Mouse (Mus musculus) G1E (cell line): ENCODE measurements around the gene Tbc1d5. TPM values are rescaled to one million over a fixed set of nuclear protein-coding genes. Genes with fewer than 3 reads are reported as not detected.

Experiments used
- ATAC-seq: 2 replicates; pipeline ENCODE4 v1.8.0; 2016; ENCODE audit warnings: mild to moderate bottlenecking; ENCODE audit not compliant: insufficient number of reproducible peaks, poor library complexity, low FRiP score, severe bottlenecking; ENCODE audit errors: extremely low read depth
- DNase-seq: peaks from one replicate; pipeline ENCODE4 v3.0.0; 2012; ENCODE audit warnings: low spot score
- H3K27me3 ChIP-seq: 2 replicates; pipeline ENCODE4 v1.6.1; 2012; ENCODE audit warnings: mild to moderate bottlenecking, low read length, inconsistent platforms; ENCODE audit not compliant: insufficient read depth
- H3K36me3 ChIP-seq: replicated peaks from 2 replicates; pipeline ENCODE3; 2012; ENCODE audit warnings: mild to moderate bottlenecking, inconsistent platforms
- H3K4me1 ChIP-seq: 2 replicates; pipeline ENCODE4 v1.6.1; 2012; ENCODE audit warnings: low read depth, low read length, inconsistent platforms, mixed read lengths; ENCODE audit not compliant: insufficient read depth
- H3K4me3 ChIP-seq: 2 replicates; pipeline ENCODE4 v1.5.1; 2012; ENCODE audit warnings: low read depth, mild to moderate bottlenecking, inconsistent platforms, low read length, moderate library complexity, mixed read lengths
- H3K9me3 ChIP-seq: replicated peaks from 2 replicates; pipeline ENCODE4 v1.6.1; 2012; ENCODE audit warnings: inconsistent platforms
- CTCF ChIP-seq: IDR thresholded peaks from 2 replicates; pipeline ENCODE4 v1.5.1; 2012; ENCODE audit warnings: low read depth, low read length, inconsistent platforms, mixed read lengths
- GATA1 ChIP-seq: IDR thresholded peaks from 2 replicates; pipeline ENCODE4 v1.6.1; 2012; ENCODE audit warnings: borderline replicate concordance, low read length, inconsistent platforms, mixed read lengths
- GATA2 ChIP-seq: IDR thresholded peaks from 2 replicates; pipeline ENCODE4 v1.6.1; 2012; ENCODE audit warnings: low read depth, low read length, inconsistent platforms, borderline replicate concordance
- POLR2AphosphoS5 ChIP-seq: IDR thresholded peaks from 2 replicates; pipeline ENCODE4 v1.6.1; 2012; ENCODE audit warnings: low read depth, low read length, inconsistent platforms; ENCODE audit not compliant: insufficient replicate concordance
- TAL1 ChIP-seq: conservative IDR thresholded peaks from 2 replicates; pipeline ENCODE4 v1.6.1; 2012; ENCODE audit warnings: low read depth, low read length, inconsistent platforms, mixed read lengths
- polyA plus RNA-seq: library from polyadenylated mRNA; stranded (reverse); fragments of >175 nt; gene quantifications from 2 replicates; pipeline ENCODE4 v1.2.3, GENCODE M21; 2012
- total RNA-seq, 2 experiments: library from RNA; stranded (forward) in 1 of 2; stranded (reverse) in 1 of 2; fragments of 200-1000 nt in 1 of 2; fragments of >200 nt in 1 of 2; fragmentation: Nextera tagmentation in 1 of 2; gene quantifications; 2 replicates each; pipeline ENCODE4 v1.2.3; 2014 to 2017

The Tbc1d5 gene
- total and polyA plus RNA-seq, 3 experiments: 11.8 to 64.6 (median 21.5) TPM

GRCm38 (mm10) chr17:51150999-51151398, 28.2 kb downstream of the Tbc1d5 start:
- Histone ChIP-seq H3K27me3 (no peaks in the 10 kb centered on the region), H3K36me3 (no peaks in the 10 kb centered on the region), H3K9me3 (no peaks in the 10 kb centered on the region), H3K4me1 (no peaks in the 10 kb centered on the region), H3K4me3 (no peak overlapping the region)
- ATAC-seq: no peak
- no peak for TF ChIP-seq GATA2
- TF ChIP-seq POLR2AphosphoS5: no peak
- no peak for TF ChIP-seq GATA1
- TF ChIP-seq TAL1: no peak
- no peak for TF ChIP-seq CTCF
- DNase-seq: no peak

DNA sequence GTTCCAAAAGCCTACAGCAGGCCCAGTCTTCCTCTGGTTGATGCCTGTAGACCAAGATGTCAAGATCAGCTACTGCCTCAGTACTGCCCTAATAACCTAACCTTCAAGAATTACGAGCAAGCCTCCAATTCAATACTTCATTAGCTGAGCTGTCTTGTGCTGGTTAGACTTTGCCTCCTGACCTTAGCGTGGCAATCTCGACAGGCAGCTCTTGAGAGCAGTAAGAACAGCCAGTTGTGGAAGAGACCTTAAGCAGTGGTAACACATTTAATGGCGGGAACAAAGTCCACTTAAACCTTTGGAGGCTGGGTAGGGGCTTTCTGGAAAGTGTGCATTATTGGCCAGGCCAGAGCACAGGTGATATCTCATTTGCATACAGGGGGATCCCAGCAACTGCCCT, 34.2 kb downstream of the Tbc1d5 start:
- no peak for TF ChIP-seq GATA1
- TF ChIP-seq CTCF: no peak
- TF ChIP-seq TAL1: no peak
- no peak for TF ChIP-seq GATA2
- no peak for TF ChIP-seq POLR2AphosphoS5
- H3K9me3 ChIP-seq: no peaks in the 10 kb centered on the region
- H3K27me3 ChIP-seq: no peaks in the 10 kb centered on the region
- ATAC-seq: no peak
- no peak overlapping the region for H3K4me3 ChIP-seq
- peaks cover 8% of the 10 kb centered on the region for H3K36me3 ChIP-seq
- no peak for DNase-seq
- no peaks in the 10 kb centered on the region for H3K4me1 ChIP-seq

DNA sequence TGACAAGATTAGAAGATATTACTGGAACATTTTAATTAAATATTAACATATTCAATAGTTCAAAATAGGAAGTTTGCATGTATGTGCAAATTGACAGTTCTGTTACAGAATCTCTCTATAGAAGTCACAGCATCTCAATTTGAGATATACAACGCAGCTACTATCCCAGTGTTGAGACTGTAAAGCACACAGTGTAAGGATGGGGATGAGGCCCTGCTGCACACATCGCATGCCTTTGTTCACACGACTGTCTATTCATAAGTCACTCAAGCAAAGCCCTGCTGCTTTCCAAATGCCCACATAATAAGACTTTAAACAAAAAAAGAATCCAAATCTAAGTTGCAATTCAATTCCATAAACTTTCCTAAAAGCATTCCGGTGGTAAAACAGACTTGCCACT, 37.1 kb downstream of the Tbc1d5 start:
- no peak overlapping the region for H3K4me3 ChIP-seq
- no peaks in the 10 kb centered on the region for H3K4me1 ChIP-seq
- ATAC-seq (no peak), DNase-seq (no peak)
- H3K9me3 ChIP-seq: peaks cover 2% of the 10 kb centered on the region; the same call in 1 of the 2 replicates
- peaks cover 14% of the 10 kb centered on the region for H3K36me3 ChIP-seq
- no peaks in the 10 kb centered on the region for H3K27me3 ChIP-seq
- TF ChIP-seq GATA2: no peak
- no peak for TF ChIP-seq GATA1
- TF ChIP-seq POLR2AphosphoS5: no peak
- TF ChIP-seq CTCF: no peak
- no peak for TF ChIP-seq TAL1

DNA sequence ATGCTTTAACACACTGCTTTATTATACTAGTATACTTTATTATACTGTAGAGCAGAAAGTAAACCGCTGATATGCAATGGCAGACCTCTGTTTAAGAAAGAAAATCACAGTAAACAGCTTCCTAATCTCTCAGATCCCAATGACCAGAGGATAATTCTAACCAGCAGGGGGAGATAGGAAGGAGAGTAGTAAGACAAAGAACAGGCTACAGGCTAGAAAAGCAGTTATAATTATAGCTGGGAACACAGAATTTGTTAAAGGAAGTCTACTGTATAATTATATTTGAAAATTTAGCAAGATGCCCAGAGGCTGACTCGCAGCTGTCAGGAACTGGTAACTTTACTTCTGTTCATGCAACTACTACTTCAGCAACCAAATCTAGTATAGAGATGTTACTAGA, 68.0 kb downstream of the Tbc1d5 start:
- H3K36me3 ChIP-seq: peaks cover 10% of the 10 kb centered on the region
- DNase-seq (no peak), ATAC-seq (no peak)
- no peak overlapping the region for H3K4me3 ChIP-seq
- H3K9me3 ChIP-seq: no peaks in the 10 kb centered on the region
- no peak for TF ChIP-seq GATA2
- no peak for TF ChIP-seq GATA1
- no peak for TF ChIP-seq TAL1
- no peak for TF ChIP-seq POLR2AphosphoS5
- no peak for TF ChIP-seq CTCF
- no peaks in the 10 kb centered on the region for H3K27me3 ChIP-seq
- no peaks in the 10 kb centered on the region; the same call in 1 of the 2 replicates for H3K4me1 ChIP-seq

- ATAC-seq: no peak
- H3K4me1 ChIP-seq: no peaks in the 10 kb centered on the region; the same call in 1 of the 2 replicates
- H3K27me3 ChIP-seq: no peaks in the 10 kb centered on the region
- no peak overlapping the region for H3K4me3 ChIP-seq
- H3K36me3 ChIP-seq: peaks cover 14% of the 10 kb centered on the region
- peaks cover 14% of the 10 kb centered on the region for H3K9me3 ChIP-seq
- no peak for DNase-seq
- TF ChIP-seq TAL1: no peak
- no peak for TF ChIP-seq POLR2AphosphoS5
- TF ChIP-seq GATA1: no peak
- TF ChIP-seq GATA2: no peak
- TF ChIP-seq CTCF: no peak
Measured at GRCm38 (mm10) chr17:51104294-51104693, 74.9 kb downstream of the Tbc1d5 start.

GRCm38 (mm10) chr17:51043869-51044268, 135.3 kb downstream of the Tbc1d5 start:
- peaks cover 7% of the 10 kb centered on the region for H3K4me1 ChIP-seq
- no peaks in the 10 kb centered on the region for H3K36me3 ChIP-seq
- H3K4me3 ChIP-seq: no peak overlapping the region
- no peaks in the 10 kb centered on the region for H3K27me3 ChIP-seq
- DNase-seq: no peak
- ATAC-seq: no peak
- no peak for TF ChIP-seq TAL1
- no peak for TF ChIP-seq CTCF
- TF ChIP-seq GATA1: no peak
- no peak for TF ChIP-seq POLR2AphosphoS5
- TF ChIP-seq GATA2: no peak
- H3K9me3 ChIP-seq: no peaks in the 10 kb centered on the region

GRCm38 (mm10) chr17:51040861-51041260, 138.3 kb downstream of the Tbc1d5 start:
- ATAC-seq (peak; percentile 91), DNase-seq (peak; percentile 1)
- no peaks in the 10 kb centered on the region for H3K27me3 ChIP-seq
- TF ChIP-seq CTCF (no peak), GATA2 (no peak), POLR2AphosphoS5 (no peak), GATA1 (no peak), TAL1 (no peak)
- peaks cover 7% of the 10 kb centered on the region for H3K4me1 ChIP-seq
- no peaks in the 10 kb centered on the region for H3K9me3 ChIP-seq
- no peaks in the 10 kb centered on the region for H3K36me3 ChIP-seq
- H3K4me3 ChIP-seq: no peak overlapping the region
